Mouse (Mus musculus) kidney, postnatal 4 days (tissue): ENCODE measurements around the gene Cic.
"Not testable (repeated sequence)": the region's sequence is repeated elsewhere in the genome, so short reads cannot be mapped to it uniquely, and the experiment has no call there.

ENCODE experiments used
- DNase-seq, 2 experiments: peaks; one replicate each; pipeline ENCODE4 v3.0.0; 2021; ENCODE audit warnings: mixed read lengths in 2 of 2

The Cic gene

DNA sequence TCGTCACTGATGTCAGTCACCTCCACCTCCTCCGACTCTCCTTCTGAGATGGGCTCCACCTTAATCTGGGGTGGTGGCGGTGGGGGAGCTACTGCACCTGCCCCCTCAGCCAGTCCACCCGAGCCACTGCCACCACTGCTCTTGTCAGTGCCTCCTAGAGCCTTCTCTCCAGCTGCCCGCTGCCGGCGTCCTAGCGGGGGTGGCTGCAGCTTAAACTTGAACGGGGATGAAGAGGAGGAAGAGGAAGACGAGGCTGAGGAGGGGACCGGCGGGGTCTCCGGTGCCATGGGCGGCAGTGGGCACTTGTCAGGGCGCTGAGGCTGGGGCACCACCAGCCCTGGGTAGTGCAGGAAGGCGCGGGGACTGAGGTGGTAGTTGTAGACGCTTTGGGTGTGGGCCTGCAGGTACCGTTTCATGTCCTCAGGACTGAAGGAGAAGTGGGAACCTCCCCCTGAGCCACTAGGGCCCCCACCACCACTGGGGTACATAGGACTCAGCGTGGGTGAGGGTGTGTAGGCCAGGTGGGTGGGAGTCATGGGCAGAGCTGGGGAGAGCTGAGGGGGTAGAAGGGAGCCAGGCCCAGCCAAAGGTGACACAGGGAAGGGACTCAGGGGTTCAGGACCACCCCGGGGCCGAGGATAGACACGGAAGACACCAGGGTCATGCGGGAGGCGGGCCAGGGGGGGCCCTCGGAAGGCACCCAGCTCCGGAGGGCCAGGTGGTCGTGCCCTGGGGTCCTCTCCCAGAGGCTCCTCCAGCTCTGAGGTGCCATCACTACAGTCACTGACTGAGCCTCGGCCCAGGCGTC lies 22.7 kb upstream of the Cic start:
- DNase-seq = no peak

- DNase-seq = peak; percentile 53 to 62
Measured at GRCm38 (mm10) chr7:25246079-25246758, 21.3 kb upstream of the Cic start.

- DNase-seq = peak in 1 of 2 experiments; percentile 27
Measured at GRCm38 (mm10) chr7:25246759-25247137, 20.8 kb upstream of the Cic start.

DNA sequence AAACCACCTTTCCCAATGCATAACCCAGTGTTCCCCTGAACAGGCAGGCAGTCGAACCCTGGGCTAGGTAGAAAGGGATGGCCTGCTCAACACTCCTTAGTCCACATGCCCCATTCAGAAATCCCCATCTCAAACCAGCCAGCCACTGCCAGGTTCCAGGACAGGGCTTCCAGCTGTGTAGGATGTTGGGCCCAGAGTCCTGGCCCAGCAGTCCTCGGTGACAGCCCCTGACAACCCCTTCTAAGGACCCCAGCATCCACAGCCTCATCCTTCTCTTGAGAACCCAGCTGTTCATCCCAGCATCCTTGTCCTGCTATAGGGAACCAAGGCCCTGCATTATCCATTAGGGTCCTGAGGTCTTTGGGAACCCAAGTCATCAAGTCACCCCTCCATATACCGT lies 20.0 kb upstream of the Cic start:
- DNase-seq = peak in 1 of 2 experiments; percentile 25

- DNase-seq = peak; percentile 60 to 71
Measured at GRCm38 (mm10) chr7:25248018-25248647, 19.4 kb upstream of the Cic start.

- peak in 1 of 2 experiments; percentile 58 for DNase-seq
Measured at GRCm38 (mm10) chr7:25248846-25249313, 18.6 kb upstream of the Cic start.

DNA sequence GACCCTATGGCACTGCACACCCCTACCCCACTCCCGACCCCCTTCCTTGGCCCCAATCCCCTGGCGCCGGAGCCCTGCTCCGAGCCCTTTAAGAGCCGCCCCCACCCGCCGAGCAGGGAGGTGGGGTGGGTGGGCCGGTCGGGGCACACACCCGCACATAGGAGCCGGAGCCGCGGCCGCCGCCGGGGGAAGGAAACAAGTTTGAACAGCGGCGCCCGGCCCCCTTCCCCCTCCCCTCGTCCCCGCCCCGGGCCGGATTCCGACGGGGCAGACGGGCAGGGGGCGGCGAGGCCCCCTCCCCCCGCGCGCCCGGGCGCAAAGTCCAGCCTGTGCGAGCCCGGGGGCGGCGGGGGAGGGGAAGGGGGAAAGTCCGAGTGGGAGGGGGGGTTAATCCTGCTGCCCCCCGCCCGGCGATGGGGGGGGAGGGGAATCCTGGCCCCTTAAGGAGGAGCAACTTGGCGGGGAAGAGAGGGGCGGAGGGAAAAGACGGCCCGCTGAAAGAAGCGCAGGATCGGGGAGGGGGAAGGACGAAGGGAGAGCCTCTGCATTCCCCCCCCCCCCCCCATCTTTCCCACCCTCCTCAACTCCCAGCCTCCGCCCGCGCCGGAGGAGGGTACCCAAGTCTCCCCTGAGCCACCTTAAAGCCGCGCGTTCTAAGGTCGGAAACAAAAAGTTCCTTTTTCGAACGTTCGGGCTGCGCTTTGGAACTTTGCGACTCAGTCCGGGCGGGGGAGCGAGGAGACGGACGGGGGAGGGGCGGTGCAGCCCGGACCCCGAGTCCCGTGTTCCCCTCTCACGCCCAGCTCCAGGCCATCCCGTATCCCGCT lies 18.0 kb upstream of the Cic start:
- peak; percentile 86 to 92 for DNase-seq

- DNase-seq = peak; percentile 98
Measured at GRCm38 (mm10) chr7:25250141-25250972, 17.1 kb upstream of the Cic start, which contains the start of gene Erf. Erf (minus strand) TSS chr7:25250761.

GRCm38 (mm10) chr7:25251071-25251791 lies 16.3 kb upstream of the Cic start:
- peak; percentile 86 to 91 for DNase-seq

GRCm38 (mm10) chr7:25251822-25252221 lies 15.7 kb upstream of the Cic start:
- DNase-seq = no peak

DNA sequence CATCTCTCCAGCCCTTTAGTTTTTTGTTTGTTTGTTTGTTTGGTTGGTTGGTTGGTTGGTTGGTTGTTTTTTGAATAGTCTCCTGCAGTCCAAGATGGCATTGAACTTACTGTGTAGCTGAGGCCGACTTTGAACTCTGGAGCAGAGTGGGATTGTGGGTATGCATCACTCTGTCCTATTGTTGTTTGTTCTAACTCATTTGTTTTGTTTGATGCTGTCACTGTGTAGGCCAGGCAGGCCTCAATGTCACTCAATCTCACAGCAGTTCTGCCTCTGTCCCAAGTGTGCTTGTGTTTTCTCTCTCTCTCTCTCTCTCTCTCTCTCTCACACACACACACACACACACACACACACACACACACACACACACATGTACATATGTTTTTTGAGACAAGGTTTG lies 5.6 kb upstream of the Cic start:
- DNase-seq = no peak

DNA sequence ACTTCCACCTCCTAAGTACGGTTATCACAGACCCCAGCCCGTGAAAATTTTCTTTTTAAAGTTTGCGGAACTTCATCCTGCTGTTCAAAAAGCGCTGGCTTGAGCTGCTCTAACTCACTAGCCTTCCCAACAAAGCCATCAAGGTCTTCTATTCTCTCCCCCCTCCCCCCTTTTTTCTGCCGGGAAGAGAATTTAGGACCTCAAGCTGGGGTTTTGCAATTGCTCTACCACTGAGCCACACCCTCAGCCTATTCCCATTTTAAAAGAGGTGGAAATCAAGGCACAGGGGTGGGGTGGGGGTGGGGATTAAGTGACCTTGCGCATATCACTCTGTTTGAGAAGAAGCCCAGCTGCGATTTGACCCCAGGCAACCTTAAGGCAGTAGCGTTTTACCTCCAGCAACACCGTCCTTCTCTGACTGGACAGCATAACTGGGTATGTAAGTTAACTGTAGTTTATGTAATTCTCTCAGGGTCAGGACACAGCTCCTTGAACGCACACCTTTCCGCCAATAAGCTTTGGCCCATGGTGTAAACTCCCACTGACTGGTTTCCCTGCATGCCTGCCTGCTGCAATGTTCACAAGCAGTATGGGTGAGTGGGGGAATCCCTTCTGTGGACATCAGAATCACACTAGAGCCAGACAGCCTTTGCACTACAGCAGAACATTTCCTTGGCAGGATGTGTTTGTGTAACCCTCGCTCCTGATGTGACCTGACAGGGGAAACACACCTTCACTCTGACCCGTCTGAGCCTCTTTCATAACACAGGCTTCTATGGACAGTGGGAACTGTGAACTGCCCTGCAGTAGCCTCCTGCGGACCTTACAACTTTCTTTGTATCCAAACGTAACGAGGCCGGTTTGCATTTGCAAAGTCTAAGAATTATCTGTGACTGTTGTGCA lies 3.3 kb upstream of the Cic start:
- DNase-seq = no peak

- not testable (repeated sequence) for DNase-seq
Measured at GRCm38 (mm10) chr7:25265743-25266142, 1.8 kb upstream of the Cic start.

- no peak for DNase-seq
Measured at GRCm38 (mm10) chr7:25266180-25266962, 1.1 kb upstream of the Cic start.

DNA sequence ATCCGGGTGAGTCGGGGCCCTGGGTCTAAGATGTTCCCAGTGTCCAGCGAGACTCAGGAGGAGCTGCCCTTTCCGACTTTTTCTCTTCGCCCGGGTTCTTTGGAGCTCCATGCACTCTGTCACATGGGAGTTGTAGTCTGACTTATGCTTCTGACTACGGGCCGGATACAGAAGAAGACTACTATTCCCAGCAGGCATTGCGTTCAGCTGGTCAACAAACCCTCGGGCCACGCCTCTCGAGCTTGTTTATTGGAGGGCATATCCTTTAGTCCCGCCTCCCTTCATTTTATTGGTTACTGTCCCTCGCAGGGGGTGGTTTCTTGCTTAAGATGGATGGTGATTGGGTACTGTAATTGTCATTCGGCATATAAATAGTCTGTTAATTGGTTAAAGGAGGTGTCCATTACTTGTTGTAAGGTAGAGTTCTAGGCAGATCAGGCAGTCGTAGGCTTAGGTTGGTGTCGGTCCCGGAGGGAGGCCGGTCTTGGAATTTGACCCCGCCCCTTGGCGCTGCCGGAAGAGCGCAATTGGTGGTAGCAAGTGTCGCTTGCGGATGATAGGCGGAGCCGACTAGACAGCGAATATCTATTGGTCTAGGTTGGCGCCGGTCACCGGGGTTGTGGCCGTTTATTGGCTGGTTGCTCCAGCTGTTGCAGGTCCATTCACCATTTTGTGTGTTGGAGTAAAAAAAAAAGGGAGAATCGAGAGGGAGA lies 403 bp downstream of the Cic start:
- peak; percentile 97 to 99 for DNase-seq

- DNase-seq = no peak
Measured at GRCm38 (mm10) chr7:25268588-25268987, 1.1 kb downstream of the Cic start.

DNA sequence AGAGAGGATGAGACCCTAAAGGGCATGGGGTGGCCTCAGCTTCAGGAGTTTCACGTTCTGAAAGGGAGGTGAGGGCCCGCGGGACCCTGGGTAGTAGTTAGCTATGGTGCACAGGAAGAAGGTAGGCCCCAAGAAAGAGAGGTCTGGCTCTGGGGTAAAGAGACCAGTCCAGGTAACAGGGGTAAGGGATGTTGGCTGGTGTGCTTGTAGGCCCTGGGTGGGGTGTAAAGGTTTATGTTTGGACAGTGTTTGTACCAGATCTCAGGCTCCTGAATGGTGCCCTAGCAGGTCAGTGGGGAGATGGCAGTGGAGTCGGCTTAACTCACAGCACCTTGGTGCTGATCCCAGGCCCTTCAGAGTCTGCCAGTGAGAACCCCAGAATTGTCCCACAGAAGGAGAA lies 1.5 kb downstream of the Cic start:
- DNase-seq = peak in 1 of 2 experiments; percentile 6

- DNase-seq = peak; percentile 36 to 53
Measured at GRCm38 (mm10) chr7:25269545-25270271, 2.2 kb downstream of the Cic start.
